7 mouse cellular contexts compared by ENCODE assay signal in the genomic region with DNA sequence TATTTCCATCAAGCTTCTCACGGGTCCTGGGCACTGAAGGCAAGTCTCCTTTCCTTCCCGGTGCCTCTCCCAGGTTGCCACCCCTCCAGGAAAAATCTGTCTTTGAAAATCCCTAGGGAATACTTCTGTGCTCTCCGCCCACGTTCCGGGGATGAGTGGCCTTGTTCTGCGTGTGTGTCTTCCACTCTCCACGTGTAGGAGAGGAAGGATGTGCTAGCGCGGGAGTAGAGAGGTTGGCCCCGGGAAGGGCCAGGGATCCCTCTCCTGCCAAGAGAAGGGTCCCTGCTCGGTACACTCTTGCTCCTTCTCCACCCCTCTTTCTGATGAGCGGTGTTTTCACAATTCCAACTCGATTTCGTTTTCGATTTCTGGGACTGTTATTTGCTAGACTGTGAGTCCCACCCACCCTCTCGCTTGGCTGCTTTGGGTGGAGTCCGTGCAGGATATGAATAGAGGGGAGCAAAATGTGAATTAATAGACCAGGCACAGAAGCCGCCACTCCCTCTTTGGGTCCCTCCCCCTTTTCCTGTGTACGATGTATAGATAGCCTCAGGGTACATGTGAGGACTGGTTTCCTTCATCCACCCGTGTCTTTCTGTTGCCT. TPM values are rescaled to one million over a fixed set of nuclear protein-coding genes. Genes with fewer than 3 reads are reported as not detected.
DNase-seq lines count a peak whose midpoint lies in the region; ATAC-seq and TF ChIP-seq lines count a peak whose summit lies in the region.

No protein-coding gene starts in this region.

- H3K9me3 ChIP-seq in intestine, embryonic 15.5 days = no peaks in the 10 kb centered on the region
- H3K9me3 ChIP-seq in limb, embryonic 10.5 days (replicated peaks) = no peaks in the 10 kb centered on the region
- no peaks in the 10 kb centered on the region for H3K9me3 ChIP-seq in midbrain, embryonic 11.5 days (ENCODE audit: control insufficient read depth, low read length)

- POLR2A ChIA-PET in Patski (lab: Charles Lee) = interaction anchor here (0.6 to 1.6 kb wide), 3 partner anchors 9 to 28 kb away, joined by 3 to 6 read pairs (median 3); no protein-coding TSS in a partner anchor

- under 1% methylated on average over 20 of the region's 20 CpGs for WGBS in intestine, embryonic 15.5 days
- WGBS in limb, embryonic 10.5 days = under 1% methylated on average over 20 of the region's 20 CpGs
- under 1% methylated on average over 20 of the region's 20 CpGs for WGBS in midbrain, embryonic 11.5 days

- in situ Hi-C loops in Patski (cut with MboI; ENCODE audit: low pct_unique_long_range_greater_than_20kb) = no loop called here

- H3K27me3 ChIP-seq in Patski = no peaks in the 10 kb centered on the region
- no peaks in the 10 kb centered on the region for H3K27me3 ChIP-seq in intestine, embryonic 15.5 days (replicated peaks)
- H3K27me3 ChIP-seq in limb, embryonic 10.5 days (ENCODE audit: low read depth, poor library complexity, severe bottlenecking) = no peaks in the 10 kb centered on the region
- no peaks in the 10 kb centered on the region for H3K27me3 ChIP-seq in midbrain, embryonic 11.5 days (ENCODE audit: control insufficient read depth, insufficient read depth, low read length)

- TF ChIP-seq CTCF in Patski (IDR thresholded peaks at IDR 0.05) = no peak

- H3K4me1 ChIP-seq in intestine, embryonic 15.5 days (replicated peaks) = no peaks in the 10 kb centered on the region
- no peaks in the 10 kb centered on the region for H3K4me1 ChIP-seq in limb, embryonic 10.5 days
- no peaks in the 10 kb centered on the region for H3K4me1 ChIP-seq in midbrain, embryonic 11.5 days (ENCODE audit: control insufficient read depth, insufficient read depth, low read length)

- peak; percentile 6 for ATAC-seq in Patski
- ATAC-seq in intestine, embryonic 15.5 days = no peak
- peak; percentile 18; the same call in 1 of the 2 replicates for ATAC-seq in midbrain, embryonic 11.5 days (ENCODE audit: low FRiP score)

- CTCF ChIA-PET in Patski (lab: Charles Lee) = interaction anchor here (1.3 to 1.8 kb wide), 2 partner anchors 8 to 18 kb away, joined by 3 to 4 read pairs; no protein-coding TSS in a partner anchor

- peak overlapping the region; percentile 52 for H3K27ac ChIP-seq in intestine, embryonic 15.5 days
- H3K27ac ChIP-seq in limb, embryonic 10.5 days = peak overlapping the region; percentile 75
- H3K27ac ChIP-seq in midbrain, embryonic 11.5 days (ENCODE audit: low read depth, low read length) = no peak overlapping the region

- intact Hi-C loops in gastrocnemius, postnatal 14 days (cut with DNase I; ENCODE audit: low total_unique reads) = no loop called here

- H3K4me3 ChIP-seq in intestine, embryonic 15.5 days (replicated peaks) = peak overlapping the region; percentile 50
- peak overlapping the region; percentile 60 for H3K4me3 ChIP-seq in limb, embryonic 10.5 days
- peak overlapping the region; percentile 47 for H3K4me3 ChIP-seq in midbrain, embryonic 11.5 days (ENCODE audit: low read depth, low read length)

- H3K9ac ChIP-seq in intestine, embryonic 15.5 days = peak overlapping the region; percentile 43
- peak overlapping the region; percentile 50 for H3K9ac ChIP-seq in midbrain, embryonic 11.5 days (ENCODE audit: low read length)

- peak overlapping the region; percentile 57 for H3K4me2 ChIP-seq in intestine, embryonic 15.5 days (replicated peaks)
- peak overlapping the region; percentile 51 for H3K4me2 ChIP-seq in midbrain, embryonic 11.5 days

- H3K36me3 ChIP-seq in intestine, embryonic 15.5 days = no peaks in the 10 kb centered on the region; the same call in 1 of the 2 replicates
- H3K36me3 ChIP-seq in limb, embryonic 10.5 days = peaks cover 12% of the 10 kb centered on the region
- H3K36me3 ChIP-seq in midbrain, embryonic 11.5 days (ENCODE audit: control insufficient read depth, insufficient read depth, low read length) = no peaks in the 10 kb centered on the region

- DNase-seq in Patski (ENCODE audit: low read depth, low spot score) = no peak
- peak; percentile 67 for DNase-seq in embryo, embryonic 10.5 days (ENCODE audit: low spot score)
- peak; percentile 13 for DNase-seq in gastrocnemius, postnatal 14 days
- peak; percentile 54 for DNase-seq in limb, embryonic 10.5 days (ENCODE audit: low spot score)
- peak; percentile 93 for DNase-seq in midbrain, embryonic 11.5 days (ENCODE audit: low spot score, missing footprints)
- peak; percentile 56 for DNase-seq in spleen, adult 12 weeks (ENCODE audit: low spot score)

RNA-seq across cellular contexts. Expression of a gene that starts 0.9 kb away (rescaled TPM):
- 58.9 TPM for polyA plus RNA-seq in Patski (2021)
- 10 to 100 TPM; 17.7 to 19.5 TPM for total RNA-seq in gastrocnemius, postnatal 14 days (2021)
- 36.3 and 41.6 TPM in 2 replicates for polyA plus RNA-seq in intestine, embryonic 15.5 days (2015; fragmentation: Nextera tagmentation; extraction: Ambion mirVana)
- 29.8 and 35.1 TPM in 2 replicates for polyA plus RNA-seq in limb, embryonic 10.5 days (2016; fragmentation: Nextera tagmentation; extraction: Ambion mirVana)
- 64.6 and 81.3 TPM in 2 replicates for polyA plus RNA-seq in midbrain, embryonic 11.5 days (2014; fragmentation: Nextera tagmentation; extraction: Ambion mirVana)

RNA-seq across cellular contexts. Expression of a gene that starts 1.6 kb away (rescaled TPM):
- polyA plus RNA-seq in Patski (2021) = 46.9 TPM
- total RNA-seq in gastrocnemius, postnatal 14 days (2021) = 10 to 100 TPM; 19.5 to 23.7 TPM
- polyA plus RNA-seq in intestine, embryonic 15.5 days (2015; fragmentation: Nextera tagmentation; extraction: Ambion mirVana) = 33.5 and 42.4 TPM in 2 replicates
- polyA plus RNA-seq in limb, embryonic 10.5 days (2016; fragmentation: Nextera tagmentation; extraction: Ambion mirVana) = 45.1 and 45.7 TPM in 2 replicates
- polyA plus RNA-seq in midbrain, embryonic 11.5 days (2014; fragmentation: Nextera tagmentation; extraction: Ambion mirVana) = 32.9 and 37.8 TPM in 2 replicates
